Mouse (Mus musculus): Measurements from ENCODE around the gene Fbxo6.

GRCm38 (mm10) chr4:148101801-148102527 is 50.0 kb downstream of the Fbxo6 start:
- TF ChIP-seq CTCF (IDR thresholded peaks at IDR 0.05; ENCODE audit: extremely low read depth, insufficient read depth, low read length) (peak; percentile 44), POLR2A (IDR thresholded peaks at IDR 0.05; ENCODE audit: extremely low read depth, insufficient read depth, low read length) (no peak)

Data from cortical plate, adult 2 months (tissue).